Mouse (Mus musculus) heart, adult 2 months (tissue): Measurements from ENCODE around the gene Ern2.

ENCODE experiments used
- CTCF ChIP-seq: fragments of 200-600 bp; IDR thresholded peaks from 2 replicates; pipeline ENCODE4 v1.8.1; 2022; ENCODE audit warnings: antibody characterized with exemption, mild to moderate bottlenecking, moderate library complexity
- EP300 ChIP-seq: fragments of 200-500 bp; IDR thresholded peaks from 2 replicates; pipeline ENCODE4 v1.6.1; 2011; ENCODE audit warnings: low read depth, low read length, control low read depth; ENCODE audit not compliant: insufficient read depth
- POLR2A ChIP-seq: fragments of 200-500 bp; IDR thresholded peaks from 2 replicates; pipeline ENCODE4 v1.6.1; 2011; ENCODE audit warnings: mild to moderate bottlenecking, low read depth, low read length, control low read depth; ENCODE audit not compliant: insufficient read depth

DNA sequence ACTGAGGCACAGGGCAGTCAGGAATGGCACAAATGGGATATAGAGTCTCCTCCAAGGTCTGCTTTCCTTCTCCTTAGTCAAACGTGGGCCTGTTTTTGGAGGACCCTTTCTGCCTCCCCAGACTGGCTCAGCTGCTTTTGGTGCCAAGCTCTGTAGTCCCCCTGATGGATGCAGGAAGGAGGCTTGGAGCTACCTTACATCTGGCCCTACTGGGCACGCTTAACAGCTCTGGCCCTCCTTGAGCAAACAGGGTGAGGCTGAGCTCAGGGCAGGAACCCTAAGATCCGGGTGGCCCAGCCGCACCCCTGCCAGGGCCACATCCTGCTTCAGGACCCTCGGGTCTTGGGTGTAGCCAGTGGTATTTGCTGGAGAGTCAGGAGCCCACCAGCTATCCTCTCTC, 1.4 kb downstream of the Ern2 start:
- TF ChIP-seq CTCF (no peak), POLR2A (no peak), EP300 (no peak)
